Mouse (Mus musculus) stomach, embryonic 14.5 days (tissue): Measurements from ENCODE around the gene Galntl5. TPM values are rescaled to one million over a fixed set of nuclear protein-coding genes. Genes with fewer than 3 reads are reported as not detected.

ENCODE experiments used
- ATAC-seq: fragments of 200-750 bp; cut with Nextera tagmentation; 2 replicates; pipeline ENCODE4 v1.8.0; 2017; ENCODE audit warnings: low read depth, moderate TSS enrichment; ENCODE audit not compliant: insufficient number of reproducible peaks, insufficient read depth, low FRiP score
- H3K27ac ChIP-seq: fragments of 300-500 bp; sonication (generic); 2 replicates; pipeline ENCODE4 v1.5.1; 2014; ENCODE audit warnings: mild to moderate bottlenecking, low read length, moderate library complexity, mixed read lengths
- H3K27me3 ChIP-seq: fragments of 300-500 bp; sonication (generic); 2 replicates; pipeline ENCODE4 v1.6.1; 2014; ENCODE audit warnings: low read length, control low read depth, mixed read lengths; ENCODE audit not compliant: control insufficient read depth, insufficient read depth
- H3K36me3 ChIP-seq: fragments of 300-500 bp; sonication (generic); 2 replicates; pipeline ENCODE4 v1.6.1; 2014; ENCODE audit warnings: mild to moderate bottlenecking, control low read depth, low read length, moderate library complexity, mixed read lengths; ENCODE audit not compliant: control insufficient read depth, insufficient read depth
- H3K4me1 ChIP-seq: fragments of 300-500 bp; sonication (generic); 2 replicates; pipeline ENCODE4 v1.6.1; 2014; ENCODE audit warnings: low read length, control low read depth, mixed read lengths; ENCODE audit not compliant: control insufficient read depth, insufficient read depth
- H3K4me2 ChIP-seq: fragments of 300-500 bp; sonication (generic); replicated peaks from 2 replicates; pipeline ENCODE4 v1.6.1; 2014; ENCODE audit warnings: low read depth, low read length, control low read depth
- H3K4me3 ChIP-seq: fragments of 300-500 bp; sonication (generic); 2 replicates; pipeline ENCODE4 v1.5.1; 2014; ENCODE audit warnings: low read depth, low read length, control low read depth
- H3K9ac ChIP-seq: fragments of 300-500 bp; sonication (generic); replicated peaks from 2 replicates; pipeline ENCODE4 v1.6.1; 2014; ENCODE audit warnings: low read depth, mild to moderate bottlenecking, control low read depth, low read length, moderate library complexity, mixed read lengths
- H3K9me3 ChIP-seq: fragments of 300-500 bp; sonication (generic); 2 replicates; pipeline ENCODE4 v1.6.1; 2016; ENCODE audit warnings: low read depth, low read length, control low read depth; ENCODE audit not compliant: control insufficient read depth
- whole genome bisulfite sequencing: fragments of 180-500 bp; shearing (Covaris S2); extraction: QIAGEN DNeasy Blood & Tissue Kit; methylation state at CpG from one replicate; pipeline ENCODE4 v1.1.7; 2014; 5-methylcytosine and 5-hydroxymethylcytosine counted together
- polyA plus RNA-seq: library from polyadenylated mRNA; unstranded; fragments of >200 nt; fragmentation: Nextera tagmentation; extraction: Ambion mirVana; gene quantifications from 2 replicates; pipeline ENCODE4 v1.2.1, GENCODE M21; 2014

Galntl5 gene
- polyA plus RNA-seq = not detected in 2 replicates

DNA sequence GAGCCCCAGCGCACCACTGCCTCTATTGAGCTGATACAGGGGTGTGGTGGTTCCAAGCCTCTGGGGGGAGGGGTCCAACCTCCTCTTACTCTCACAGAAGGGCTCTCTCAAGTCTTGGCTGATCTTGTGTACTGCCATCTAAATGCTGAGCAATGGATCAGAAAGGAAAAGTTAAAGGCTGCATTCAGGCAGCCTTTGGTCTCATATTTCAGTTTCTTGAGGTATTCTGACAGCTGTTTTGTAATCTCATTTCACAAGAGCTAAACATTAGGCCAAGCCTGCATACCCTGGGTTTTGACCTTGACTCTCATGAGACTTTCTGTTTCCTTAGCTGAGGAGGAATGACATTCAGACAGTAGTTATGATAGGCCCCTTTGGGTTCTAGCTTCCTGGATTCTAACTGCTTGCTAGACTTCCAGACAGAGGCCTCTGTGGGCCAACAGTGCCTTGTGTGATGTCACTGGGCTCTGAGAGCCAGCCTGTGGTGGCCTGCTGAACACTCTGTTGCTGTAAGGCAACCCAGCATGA lies at the start of gene Galntl5:
Gene Galntl5 (plus strand): TSS at position 457 of the 528 bp plus-strand sequence.
- H3K36me3 ChIP-seq = no peaks in the 10 kb centered on the region
- no peaks in the 10 kb centered on the region for H3K9me3 ChIP-seq
- H3K9ac ChIP-seq = no peak within 1 kb of the TSS
- H3K4me1 ChIP-seq = no peaks in the 10 kb centered on the region
- no peak within 1 kb of the TSS for H3K4me2 ChIP-seq
- 72% methylated on average over 1 of the region's 1 CpGs for WGBS
- H3K27ac ChIP-seq = no peak within 1 kb of the TSS
- no peak within 1 kb of the TSS for H3K4me3 ChIP-seq
- no peaks in the 10 kb centered on the region for H3K27me3 ChIP-seq
- no peak for ATAC-seq

- ATAC-seq = no peak
- no peaks in the 10 kb centered on the region for H3K27me3 ChIP-seq
- 60% methylated on average over 7 of the region's 7 CpGs for WGBS
- no peak overlapping the region for H3K9ac ChIP-seq
- H3K4me3 ChIP-seq = no peak overlapping the region
- no peak overlapping the region for H3K4me2 ChIP-seq
- no peak overlapping the region for H3K27ac ChIP-seq
- no peaks in the 10 kb centered on the region for H3K4me1 ChIP-seq
- H3K36me3 ChIP-seq = no peaks in the 10 kb centered on the region
- no peaks in the 10 kb centered on the region for H3K9me3 ChIP-seq
Measured at GRCm38 (mm10) chr5:25146705-25147104, 34.6 kb upstream of the Galntl5 start.

DNA sequence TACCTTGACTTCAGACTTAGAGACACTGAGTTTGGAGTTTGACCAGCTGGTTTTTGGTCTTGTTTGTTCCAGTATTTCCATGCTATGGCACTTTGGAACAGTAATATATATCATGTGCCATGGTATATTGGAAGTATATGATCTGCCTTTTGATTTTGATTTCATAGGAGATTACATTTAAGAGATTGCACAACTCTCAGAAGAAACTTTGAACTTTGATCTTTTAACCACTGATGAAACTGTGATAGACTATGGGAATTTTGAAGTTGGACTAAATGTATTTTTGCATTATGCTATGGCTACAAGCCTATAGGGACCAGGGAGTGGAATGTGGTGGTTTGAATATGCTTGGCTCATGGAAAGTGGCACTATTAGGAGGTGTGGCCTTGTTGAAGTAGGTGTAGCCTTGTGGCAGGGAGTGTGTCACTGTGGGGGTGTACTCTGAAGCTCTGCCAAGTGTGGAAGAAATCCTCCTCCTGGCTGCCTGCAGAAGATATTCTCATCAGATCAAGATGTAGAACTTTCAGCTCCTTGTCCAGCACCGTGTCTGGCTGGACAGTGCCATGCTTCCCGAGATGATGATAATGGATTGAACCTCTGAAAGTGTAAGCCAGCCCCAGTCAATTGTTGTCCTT lies 31.8 kb upstream of the Galntl5 start:
- Histone ChIP-seq H3K4me3 (no peak overlapping the region), H3K27me3 (no peaks in the 10 kb centered on the region), H3K4me1 (no peaks in the 10 kb centered on the region), H3K27ac (no peak overlapping the region), H3K9me3 (no peaks in the 10 kb centered on the region), H3K36me3 (no peaks in the 10 kb centered on the region), H3K9ac (no peak overlapping the region), H3K4me2 (no peak overlapping the region)
- ATAC-seq = no peak
- WGBS = 87% methylated on average over 2 of the region's 2 CpGs

GRCm38 (mm10) chr5:25153491-25153890 lies 27.8 kb upstream of the Galntl5 start:
- no peaks in the 10 kb centered on the region for H3K9me3 ChIP-seq
- ATAC-seq = no peak
- 82% methylated on average over 2 of the region's 2 CpGs for WGBS
- no peaks in the 10 kb centered on the region for H3K36me3 ChIP-seq
- H3K4me1 ChIP-seq = no peaks in the 10 kb centered on the region
- no peak overlapping the region for H3K4me2 ChIP-seq
- no peak overlapping the region for H3K27ac ChIP-seq
- H3K9ac ChIP-seq = no peak overlapping the region
- no peaks in the 10 kb centered on the region for H3K27me3 ChIP-seq
- no peak overlapping the region for H3K4me3 ChIP-seq

- WGBS = 51% methylated on average over 3 of the region's 3 CpGs
- H3K27ac ChIP-seq = no peak overlapping the region
- H3K9me3 ChIP-seq = no peaks in the 10 kb centered on the region
- no peaks in the 10 kb centered on the region for H3K4me1 ChIP-seq
- H3K4me3 ChIP-seq = no peak overlapping the region
- no peaks in the 10 kb centered on the region for H3K27me3 ChIP-seq
- no peaks in the 10 kb centered on the region for H3K36me3 ChIP-seq
- no peak overlapping the region for H3K4me2 ChIP-seq
- H3K9ac ChIP-seq = no peak overlapping the region
- no peak for ATAC-seq
Measured at GRCm38 (mm10) chr5:25153996-25154395, 27.3 kb upstream of the Galntl5 start.

- Histone ChIP-seq H3K4me2 (no peak overlapping the region), H3K4me3 (no peak overlapping the region), H3K9me3 (no peaks in the 10 kb centered on the region), H3K27ac (no peak overlapping the region), H3K27me3 (no peaks in the 10 kb centered on the region), H3K9ac (no peak overlapping the region), H3K4me1 (no peaks in the 10 kb centered on the region), H3K36me3 (no peaks in the 10 kb centered on the region)
- ATAC-seq = no peak
- 80% methylated on average over 4 of the region's 4 CpGs for WGBS
Measured at GRCm38 (mm10) chr5:25154823-25155222, 26.4 kb upstream of the Galntl5 start.

GRCm38 (mm10) chr5:25155351-25155750 lies 25.9 kb upstream of the Galntl5 start:
- Histone ChIP-seq H3K9ac (no peak overlapping the region), H3K27me3 (no peaks in the 10 kb centered on the region)
- no peak for ATAC-seq

DNA sequence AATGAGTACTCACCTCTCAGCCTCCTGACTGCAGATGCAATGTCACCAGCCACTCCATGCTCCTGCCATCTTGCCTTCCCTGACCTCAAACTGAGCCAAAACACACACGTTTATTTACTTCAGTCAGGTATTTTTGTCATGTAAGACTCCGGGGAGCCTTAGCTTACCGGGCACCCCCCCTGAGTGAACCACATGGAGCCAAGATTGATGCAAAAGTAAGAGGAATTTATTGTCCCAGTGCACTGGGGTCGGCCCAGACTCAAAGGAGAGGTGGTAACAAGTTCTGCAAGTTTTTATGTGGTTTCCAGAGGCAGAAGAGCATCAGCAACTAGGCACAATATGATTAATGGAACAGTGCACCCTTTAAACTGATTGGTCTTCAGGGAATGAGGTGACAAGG lies 24.1 kb upstream of the Galntl5 start:
- no peaks in the 10 kb centered on the region for H3K9me3 ChIP-seq
- H3K4me3 ChIP-seq = no peak overlapping the region
- 39% methylated on average over 4 of the region's 4 CpGs for WGBS
- no peaks in the 10 kb centered on the region for H3K4me1 ChIP-seq
- ATAC-seq = no peak
- no peak overlapping the region for H3K27ac ChIP-seq
- no peaks in the 10 kb centered on the region for H3K36me3 ChIP-seq
- H3K4me2 ChIP-seq = no peak overlapping the region
- no peak overlapping the region for H3K9ac ChIP-seq
- H3K27me3 ChIP-seq = no peaks in the 10 kb centered on the region

More at GRCm38 (mm10) chr5:25155351-25155750, 25.9 kb upstream of the Galntl5 start:
- no peaks in the 10 kb centered on the region for H3K4me1 ChIP-seq
- no peaks in the 10 kb centered on the region for H3K36me3 ChIP-seq
- H3K4me2 ChIP-seq = no peak overlapping the region
- H3K27ac ChIP-seq = no peak overlapping the region
- H3K9me3 ChIP-seq = no peaks in the 10 kb centered on the region
- no peak overlapping the region for H3K4me3 ChIP-seq
- WGBS = 59% methylated on average over 3 of the region's 3 CpGs

GRCm38 (mm10) chr5:25160515-25160914 lies 20.7 kb upstream of the Galntl5 start:
- Histone ChIP-seq H3K36me3 (no peaks in the 10 kb centered on the region), H3K4me1 (no peaks in the 10 kb centered on the region), H3K27me3 (no peaks in the 10 kb centered on the region), H3K9ac (no peak overlapping the region), H3K4me2 (no peak overlapping the region), H3K27ac (no peak overlapping the region), H3K4me3 (no peak overlapping the region), H3K9me3 (no peaks in the 10 kb centered on the region)
- no peak for ATAC-seq
- 48% methylated on average over 11 of the region's 11 CpGs for WGBS
